Mouse (Mus musculus): ENCODE measurements at regions not wholly inside any gene's neighbourhood (a gene's known extent, or its start where the extent isn't known, plus 50 kb on each side); places are given as distances from the start of the nearest gene placed in this dataset.

DNA sequence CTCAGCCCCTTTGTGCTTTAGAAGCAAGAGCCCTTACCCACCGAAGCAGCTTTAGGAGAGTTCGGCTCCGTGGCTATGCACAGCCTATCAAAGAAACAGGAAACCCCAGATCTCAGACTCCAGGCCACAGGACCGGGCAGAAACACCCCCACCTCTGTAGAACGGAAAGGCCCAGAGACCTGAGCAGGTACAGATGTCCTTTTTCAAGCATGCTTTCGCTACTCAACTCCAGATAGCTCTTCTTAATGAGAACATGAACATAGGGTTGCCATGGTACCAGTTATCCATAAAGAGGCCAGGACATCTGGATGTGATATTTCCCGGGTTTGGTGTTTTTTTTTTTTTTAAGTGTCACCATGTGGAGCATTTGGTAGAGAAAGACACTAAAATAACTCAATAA, 107.4 kb downstream of the Cdc5l start:
- TF ChIP-seq CTCF (IDR thresholded peaks at IDR 0.05; ENCODE audit: extremely low read depth, insufficient read depth, low read length) = no peak
- TF ChIP-seq POLR2A (IDR thresholded peaks at IDR 0.05; ENCODE audit: extremely low read depth, insufficient read depth, low read length) = no peak

Measured in cortical plate, adult 2 months (tissue).